Mouse (Mus musculus): Measurements from ENCODE around the gene Epha4.

The Epha4 gene

DNA sequence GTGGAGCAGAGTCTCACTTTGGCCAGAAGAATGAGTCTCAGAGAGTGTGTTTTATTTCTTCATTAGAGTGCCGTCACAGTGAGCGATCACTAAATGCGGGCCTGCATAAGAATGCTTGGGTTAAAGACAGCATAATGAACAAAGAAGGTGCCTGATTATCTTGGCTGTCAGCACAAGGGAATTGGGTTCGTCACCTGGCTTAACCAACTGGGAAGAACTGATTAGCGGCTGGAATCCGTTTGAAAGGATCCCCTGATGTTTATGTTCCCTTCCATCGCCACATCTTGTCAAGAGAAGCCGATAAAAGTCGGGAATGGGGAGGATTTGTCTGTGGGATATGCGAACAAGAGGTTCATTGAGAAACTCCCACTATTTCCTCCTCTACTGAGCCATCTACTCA is 74.4 kb downstream of the Epha4 start:
- no peak for DNase-seq

DNA sequence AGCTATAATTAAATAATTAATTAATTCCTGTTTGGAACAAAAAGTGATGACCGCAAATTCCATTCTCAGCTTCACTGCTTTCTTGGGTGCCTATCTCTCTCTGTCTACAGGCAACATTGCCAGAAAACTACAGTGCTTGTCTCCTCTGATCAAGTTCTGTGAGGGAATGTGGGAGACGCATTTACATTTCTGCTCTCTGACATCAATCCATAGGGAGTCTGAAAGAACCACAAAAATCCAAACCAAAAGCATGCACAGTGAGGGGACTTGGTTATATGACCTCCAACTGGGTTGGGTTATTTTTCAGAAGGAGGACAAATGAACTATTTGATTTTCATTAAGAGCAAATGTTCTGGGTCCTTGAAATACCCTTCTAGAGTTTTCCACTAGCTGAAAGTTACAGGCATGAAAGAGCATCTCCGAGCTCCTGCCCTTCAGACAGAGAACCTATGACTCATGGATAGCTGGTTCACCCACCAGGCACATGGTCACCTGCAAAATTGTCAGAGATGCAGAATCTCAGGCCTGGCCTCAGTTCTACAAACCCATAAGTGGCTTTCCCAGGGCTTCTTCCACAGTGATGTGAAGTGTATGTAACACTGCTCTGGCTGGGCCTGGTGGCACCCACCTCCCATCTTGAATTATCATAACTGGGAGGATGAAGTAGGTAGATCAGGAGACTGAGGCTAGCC is 75.4 kb downstream of the Epha4 start:
- no peak for DNase-seq

DNA sequence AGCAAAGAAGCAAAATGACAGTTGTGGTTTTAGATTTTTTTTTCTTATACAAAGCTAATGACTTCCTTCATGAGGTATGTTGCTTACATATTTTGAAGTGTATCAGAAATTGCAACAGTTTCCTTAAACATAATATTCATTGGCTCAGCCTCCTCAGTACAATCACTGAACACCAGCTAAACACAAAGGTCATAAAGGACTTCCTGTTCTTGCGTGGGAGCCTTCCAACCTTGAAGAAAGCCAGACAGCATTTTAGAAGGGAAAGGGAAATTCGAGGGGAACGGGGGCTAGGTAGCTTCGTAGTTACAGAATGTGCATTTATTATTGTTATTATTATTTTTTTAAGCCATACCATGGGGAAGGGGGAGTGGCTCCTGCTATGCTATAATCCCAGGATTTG is 76.2 kb downstream of the Epha4 start:
- DNase-seq: no peak

- no peak for DNase-seq
Measured at GRCm38 (mm10) chr1:77437881-77438610, 76.8 kb downstream of the Epha4 start.

- DNase-seq: no peak
Measured at GRCm38 (mm10) chr1:77435045-77435444, 79.8 kb downstream of the Epha4 start.

DNA sequence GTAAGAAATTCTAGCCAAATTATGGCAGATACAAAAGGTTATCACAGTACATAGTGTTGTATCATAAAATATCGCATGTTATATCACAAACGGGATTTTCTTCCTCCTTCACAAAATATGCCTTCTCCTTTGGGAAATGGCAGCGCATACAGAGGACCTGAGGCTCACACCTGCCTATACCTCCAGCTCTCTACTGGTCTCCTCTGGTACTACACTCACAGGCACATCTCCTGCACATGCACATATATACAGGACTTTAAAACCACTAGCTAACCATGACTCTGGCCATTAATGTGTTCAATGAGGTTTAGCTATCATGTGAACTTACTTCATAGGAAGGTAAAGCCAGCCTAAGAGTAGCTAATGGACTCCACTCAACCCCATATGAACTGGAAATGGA is 81.7 kb downstream of the Epha4 start:
- DNase-seq: no peak

- DNase-seq: no peak
Measured at GRCm38 (mm10) chr1:77432489-77432888, 82.4 kb downstream of the Epha4 start.

DNA sequence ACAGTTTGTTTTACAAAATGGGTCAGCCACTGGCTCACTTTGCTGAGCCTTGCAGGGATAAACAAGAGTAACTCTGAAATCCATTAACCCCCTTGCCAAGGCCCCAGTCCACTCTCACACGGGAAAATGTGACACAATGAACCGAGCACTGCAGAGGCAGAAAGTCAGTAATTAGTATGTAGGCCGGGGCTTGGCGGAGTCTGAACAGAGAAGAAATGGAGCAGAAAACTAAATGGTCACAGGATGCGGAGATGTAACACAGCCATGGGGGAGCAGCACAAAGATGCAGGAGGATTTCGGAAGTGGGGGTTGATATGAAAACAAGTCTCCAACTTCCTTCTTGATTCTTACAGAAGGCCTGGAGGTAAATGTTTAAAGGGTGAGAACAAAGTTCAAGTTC is 85.7 kb downstream of the Epha4 start:
- DNase-seq: no peak

DNA sequence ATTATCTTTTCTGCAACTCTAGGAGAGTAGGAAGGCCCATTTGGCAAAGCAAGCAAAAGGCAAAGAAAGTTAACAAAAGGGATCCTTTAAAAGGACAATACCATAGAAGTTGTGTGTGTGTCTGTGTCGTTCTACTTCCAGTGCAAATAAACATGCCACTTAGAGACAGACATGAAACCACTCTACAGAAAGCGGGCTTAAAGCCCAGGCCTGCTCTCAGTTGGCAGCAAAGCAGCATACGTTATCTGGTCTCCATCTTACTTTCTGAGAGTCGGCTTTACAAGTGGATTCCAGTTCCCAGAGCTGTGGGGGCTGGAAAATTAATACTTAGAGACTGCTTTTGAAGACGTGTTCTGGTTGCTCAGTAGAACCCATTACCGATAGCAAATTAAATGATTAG is 87.9 kb downstream of the Epha4 start:
- DNase-seq: no peak

GRCm38 (mm10) chr1:77425171-77425570 is 89.7 kb downstream of the Epha4 start:
- DNase-seq: no peak

DNA sequence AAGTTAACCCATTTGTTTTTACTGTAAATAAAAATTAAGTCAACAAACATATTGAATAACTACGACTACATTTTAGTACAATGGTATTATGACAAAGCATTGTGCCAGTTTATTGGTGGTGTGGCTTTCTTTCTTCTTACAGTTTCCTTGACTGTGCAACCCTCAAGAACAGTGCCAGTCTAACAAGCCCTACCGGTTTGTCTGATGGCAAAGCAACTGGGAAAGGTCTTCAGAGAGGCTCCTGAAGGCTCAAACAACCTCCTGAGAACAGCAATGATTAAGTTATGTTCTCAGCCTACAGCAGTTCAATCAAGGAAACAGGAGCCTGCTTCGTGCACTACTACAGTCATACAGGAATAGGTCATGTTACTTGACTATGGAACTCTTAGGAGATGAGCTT is 93.8 kb downstream of the Epha4 start:
- no peak for DNase-seq

- DNase-seq: no peak
Measured at GRCm38 (mm10) chr1:77420348-77420747, 94.5 kb downstream of the Epha4 start.

GRCm38 (mm10) chr1:77416872-77417271 is 98.0 kb downstream of the Epha4 start:
- no peak for DNase-seq

- DNase-seq: no peak
Measured at GRCm38 (mm10) chr1:77412871-77413669, 101.8 kb downstream of the Epha4 start.

- DNase-seq: no peak
Measured at GRCm38 (mm10) chr1:77412285-77412684, 102.6 kb downstream of the Epha4 start.

- no peak for DNase-seq
Measured at GRCm38 (mm10) chr1:77411222-77411621, 103.7 kb downstream of the Epha4 start.

GRCm38 (mm10) chr1:77410716-77411115 is 104.2 kb downstream of the Epha4 start:
- no peak for DNase-seq

GRCm38 (mm10) chr1:77410153-77410552 is 104.7 kb downstream of the Epha4 start:
- no peak for DNase-seq

DNA sequence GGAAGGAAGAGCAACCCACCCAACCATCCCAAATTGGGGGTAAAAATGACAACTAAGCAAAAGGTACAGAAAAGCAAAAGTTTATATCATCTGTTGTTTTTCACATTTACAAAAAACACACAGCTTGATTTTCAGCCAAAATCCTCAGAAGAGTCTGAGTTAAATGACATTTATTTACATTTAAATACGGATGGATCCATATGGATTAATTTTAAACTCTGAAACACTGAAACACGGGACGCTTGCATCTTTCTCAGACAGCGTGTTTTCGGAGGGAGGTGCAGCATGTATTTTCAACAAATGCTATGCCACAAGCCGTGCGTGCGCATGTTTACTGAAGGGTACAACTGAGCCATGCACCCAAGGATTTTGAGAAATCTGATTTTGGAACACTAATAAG is 105.4 kb downstream of the Epha4 start:
- no peak for DNase-seq

DNA sequence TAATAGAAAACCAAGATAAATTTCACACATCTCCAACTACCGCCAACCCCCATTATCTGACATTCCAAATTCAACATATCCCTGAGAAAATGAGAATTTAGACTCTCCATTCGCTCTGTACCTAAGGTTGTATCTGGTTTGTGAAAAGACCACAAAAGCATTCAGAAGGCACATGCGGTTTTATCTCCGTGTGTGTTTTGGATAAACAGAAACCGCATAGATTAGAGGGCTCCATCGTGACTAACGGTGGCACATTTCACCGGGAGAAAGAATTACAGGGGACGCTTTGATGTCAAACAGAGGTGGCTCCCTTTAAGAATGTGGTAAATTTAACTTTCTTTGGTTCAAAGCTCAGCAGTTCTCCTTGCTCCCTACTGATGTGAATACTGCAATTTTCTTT is 107.5 kb downstream of the Epha4 start:
- DNase-seq: no peak

- no peak for DNase-seq
Measured at GRCm38 (mm10) chr1:77406631-77407030, 108.3 kb downstream of the Epha4 start.

GRCm38 (mm10) chr1:77404537-77404936 is 110.4 kb downstream of the Epha4 start:
- no peak for DNase-seq

- DNase-seq: no peak
Measured at GRCm38 (mm10) chr1:77402942-77403341, 111.9 kb downstream of the Epha4 start.

DNA sequence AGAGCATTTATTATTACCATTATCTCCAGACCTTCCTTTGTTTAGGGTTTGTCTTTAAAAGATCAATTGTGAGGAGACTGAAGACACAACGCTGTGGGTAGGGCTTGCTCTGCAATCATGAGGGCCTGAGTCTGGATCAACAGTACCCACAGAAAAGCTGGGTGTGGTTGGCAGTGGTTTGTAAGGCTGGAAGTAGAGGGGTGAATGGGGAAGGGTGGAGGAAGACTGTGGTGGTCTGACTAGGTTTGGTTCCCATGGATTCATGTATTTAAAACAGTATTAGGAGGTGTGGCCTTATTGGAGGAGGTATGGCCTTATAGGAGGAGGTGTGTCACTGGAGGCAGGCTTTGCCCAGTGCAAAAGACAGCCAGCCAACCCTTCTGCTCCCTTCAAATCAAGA is 113.4 kb downstream of the Epha4 start:
- no peak for DNase-seq
